Mouse (Mus musculus): ENCODE measurements around the gene Lifr. TPM values are rescaled to one million over a fixed set of nuclear protein-coding genes. Genes with fewer than 3 reads are reported as not detected.

The Lifr gene
- polyA plus RNA-seq, 1 experiment from 2014 or later = 31.4 TPM

DNA sequence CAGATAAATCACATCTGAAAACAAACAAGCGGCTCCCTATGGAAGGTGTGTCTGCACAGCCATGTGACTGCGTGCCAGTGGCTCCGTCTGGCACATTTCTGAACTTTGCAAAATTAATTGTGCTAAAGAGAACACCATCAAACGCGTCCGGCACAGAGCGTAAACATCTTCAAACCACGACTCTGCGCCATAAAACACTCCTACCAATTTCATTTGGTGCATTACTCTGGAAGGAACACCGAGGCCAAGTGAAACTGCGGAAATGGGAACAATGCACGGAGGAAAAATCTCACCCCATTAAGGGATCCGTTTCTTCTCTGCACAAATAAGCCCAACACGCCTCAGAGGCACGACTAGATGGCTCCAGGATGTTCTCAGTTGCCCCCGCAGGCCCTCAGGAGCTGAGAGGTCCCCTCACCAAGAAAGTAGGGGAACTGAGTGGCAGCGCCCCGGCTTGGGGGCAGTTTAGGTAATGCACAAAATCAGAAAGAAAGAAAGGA lies 38.3 kb downstream of the Lifr start:
- H3K4me2 ChIP-seq = peak overlapping the region; percentile 80

DNA sequence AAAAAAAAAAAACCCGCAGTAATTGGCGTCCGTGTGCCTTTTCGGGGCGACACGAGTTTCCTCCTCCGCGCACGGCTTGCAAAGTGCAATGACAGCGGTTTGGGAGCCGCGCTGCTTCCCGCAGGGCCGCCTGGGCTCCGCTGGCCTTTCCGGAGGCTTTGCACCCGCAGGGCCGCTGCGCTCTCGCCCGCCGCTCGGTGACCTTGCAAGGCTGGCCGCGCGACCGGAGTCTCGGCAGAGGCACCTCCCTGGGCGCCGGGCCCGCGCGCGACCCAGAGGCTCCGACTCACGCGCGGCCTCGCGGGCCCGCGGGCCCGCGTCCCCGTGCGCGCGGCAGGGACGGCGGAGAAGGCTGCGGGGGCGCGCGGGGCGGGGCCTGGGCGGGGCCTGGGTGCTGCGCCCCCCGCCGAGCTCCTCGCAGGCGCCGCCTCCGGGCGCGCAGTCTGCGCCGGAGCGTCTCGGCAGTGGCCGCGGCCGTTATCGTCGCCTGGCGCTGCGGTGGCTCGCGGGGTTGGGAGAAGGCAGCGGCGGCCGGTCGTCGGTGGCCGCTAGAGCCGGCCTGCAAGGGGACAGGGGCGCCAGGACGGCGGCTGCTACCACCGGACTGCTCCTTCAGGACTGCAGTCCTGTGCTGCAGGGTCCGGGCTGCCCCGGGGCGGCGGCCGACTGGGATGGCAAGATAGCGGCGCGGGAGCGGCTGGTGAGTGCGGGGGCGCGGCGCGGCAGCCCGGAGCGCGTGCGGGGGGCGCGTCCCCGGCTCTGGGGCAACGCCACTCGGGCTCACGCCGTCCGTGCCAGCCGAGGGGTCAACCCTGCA lies 38.9 kb downstream of the Lifr start:
- Histone ChIP-seq H3K4me3 (ENCODE audit: low read depth, low read length) (peak overlapping the region; percentile 87), H3K4me1 (ENCODE audit: control insufficient read depth, insufficient read depth, low read length) (peaks cover 12% of the 10 kb centered on the region), H3K4me2 (peak overlapping the region; percentile 80), H3K9ac (ENCODE audit: low read depth, low read length) (peak overlapping the region; percentile 91), H3K27ac (ENCODE audit: low read depth, low read length) (peak overlapping the region; percentile 91), H3K27me3 (ENCODE audit: control insufficient read depth, insufficient read depth, low read length) (no peaks in the 10 kb centered on the region), H3K9me3 (replicated peaks; ENCODE audit: control insufficient read depth, low read length) (no peaks in the 10 kb centered on the region), H3K36me3 (ENCODE audit: control insufficient read depth, insufficient read depth, low read length) (no peaks in the 10 kb centered on the region)
- under 1% methylated on average over 112 of the region's 116 CpGs for WGBS (ENCODE audit: insufficient replicate concordance)
- peak; percentile 90 for ATAC-seq (replicated peaks; ENCODE audit: insufficient number of reproducible peaks, low FRiP score, low TSS enrichment)

More for the DNA sequence above, 38.3 kb downstream of the Lifr start:
- H3K9ac ChIP-seq (ENCODE audit: low read depth, low read length) = peak overlapping the region; percentile 91
- 3% methylated on average over 18 of the region's 18 CpGs for WGBS (ENCODE audit: insufficient replicate concordance)
- no peak for ATAC-seq (replicated peaks; ENCODE audit: insufficient number of reproducible peaks, low FRiP score, low TSS enrichment)
- peaks cover 12% of the 10 kb centered on the region for H3K4me1 ChIP-seq (ENCODE audit: control insufficient read depth, insufficient read depth, low read length)
- H3K9me3 ChIP-seq (replicated peaks; ENCODE audit: control insufficient read depth, low read length) = no peaks in the 10 kb centered on the region
- H3K4me3 ChIP-seq (ENCODE audit: low read depth, low read length) = peak overlapping the region; percentile 87
- H3K27me3 ChIP-seq (ENCODE audit: control insufficient read depth, insufficient read depth, low read length) = no peaks in the 10 kb centered on the region
- peak overlapping the region; percentile 91 for H3K27ac ChIP-seq (ENCODE audit: low read depth, low read length)
- H3K36me3 ChIP-seq (ENCODE audit: control insufficient read depth, insufficient read depth, low read length) = no peaks in the 10 kb centered on the region

DNA sequence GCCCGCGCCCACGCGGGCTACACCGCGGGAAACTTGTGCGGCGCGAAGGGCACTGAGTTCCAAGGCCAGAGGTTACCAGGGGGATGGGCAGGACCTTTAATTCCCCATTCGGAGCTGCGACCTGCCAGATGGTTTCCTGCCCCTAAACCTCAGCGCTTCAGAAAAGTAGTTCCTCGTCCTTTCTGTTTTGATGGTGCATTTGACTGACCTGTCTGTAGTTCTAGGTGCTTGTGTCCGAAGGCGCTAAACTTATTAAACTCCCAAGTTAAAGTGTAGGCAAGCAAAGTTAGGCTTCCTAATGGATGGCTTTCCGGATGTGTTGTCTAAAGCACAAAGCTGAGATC lies 39.5 kb downstream of the Lifr start:
- peak; percentile 62 for ATAC-seq (replicated peaks; ENCODE audit: insufficient number of reproducible peaks, low FRiP score, low TSS enrichment)
- whole genome bisulfite sequencing (ENCODE audit: insufficient replicate concordance) = 0% methylated on average over 16 of the region's 16 CpGs
- H3K9ac ChIP-seq (ENCODE audit: low read depth, low read length) = peak overlapping the region; percentile 84
- peak overlapping the region; percentile 80 for H3K4me2 ChIP-seq
- no peaks in the 10 kb centered on the region for H3K9me3 ChIP-seq (replicated peaks; ENCODE audit: control insufficient read depth, low read length)
- no peaks in the 10 kb centered on the region for H3K36me3 ChIP-seq (ENCODE audit: control insufficient read depth, insufficient read depth, low read length)
- H3K27ac ChIP-seq (ENCODE audit: low read depth, low read length) = peak overlapping the region; percentile 89
- H3K4me1 ChIP-seq (ENCODE audit: control insufficient read depth, insufficient read depth, low read length) = peaks cover 15% of the 10 kb centered on the region
- no peaks in the 10 kb centered on the region for H3K27me3 ChIP-seq (ENCODE audit: control insufficient read depth, insufficient read depth, low read length)
- peak overlapping the region; percentile 87 for H3K4me3 ChIP-seq (ENCODE audit: low read depth, low read length)

DNA sequence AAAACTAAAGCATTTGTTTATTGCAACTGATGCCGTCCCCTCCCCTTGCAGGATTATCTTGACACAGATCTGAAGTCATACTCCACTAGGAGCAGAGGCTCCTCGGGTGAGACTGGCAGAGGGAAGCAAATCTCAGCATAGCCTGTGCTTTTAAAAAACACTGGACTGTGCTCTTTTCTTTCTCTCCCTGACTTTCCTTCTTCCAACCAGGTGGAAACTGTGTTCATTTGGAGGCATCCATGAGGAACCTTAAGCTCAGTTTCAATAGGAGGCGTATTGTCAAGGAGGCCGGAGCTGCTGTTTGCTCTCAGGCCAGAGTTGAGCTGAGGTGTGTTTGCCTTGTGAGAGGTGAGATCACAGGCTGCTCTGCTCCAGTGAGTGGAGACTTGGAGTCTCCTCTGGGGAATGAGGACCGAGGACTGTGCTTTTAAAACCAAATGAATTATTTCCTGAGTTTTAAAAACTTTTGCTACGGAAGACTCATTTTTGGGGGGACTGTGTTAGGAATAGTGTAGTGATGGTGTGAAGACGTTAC lies 40.3 kb downstream of the Lifr start:
- H3K4me2 ChIP-seq = peak overlapping the region; percentile 80
- H3K4me1 ChIP-seq (ENCODE audit: control insufficient read depth, insufficient read depth, low read length) = peaks cover 15% of the 10 kb centered on the region
- no peaks in the 10 kb centered on the region for H3K36me3 ChIP-seq (ENCODE audit: control insufficient read depth, insufficient read depth, low read length)
- no peaks in the 10 kb centered on the region for H3K9me3 ChIP-seq (replicated peaks; ENCODE audit: control insufficient read depth, low read length)
- no peak overlapping the region for H3K27ac ChIP-seq (ENCODE audit: low read depth, low read length)
- no peak for ATAC-seq (replicated peaks; ENCODE audit: insufficient number of reproducible peaks, low FRiP score, low TSS enrichment)
- H3K9ac ChIP-seq (ENCODE audit: low read depth, low read length) = no peak overlapping the region
- 28% methylated on average over 7 of the region's 7 CpGs for WGBS (ENCODE audit: insufficient replicate concordance)
- H3K4me3 ChIP-seq (ENCODE audit: low read depth, low read length) = peak overlapping the region; percentile 87
- H3K27me3 ChIP-seq (ENCODE audit: control insufficient read depth, insufficient read depth, low read length) = no peaks in the 10 kb centered on the region

DNA sequence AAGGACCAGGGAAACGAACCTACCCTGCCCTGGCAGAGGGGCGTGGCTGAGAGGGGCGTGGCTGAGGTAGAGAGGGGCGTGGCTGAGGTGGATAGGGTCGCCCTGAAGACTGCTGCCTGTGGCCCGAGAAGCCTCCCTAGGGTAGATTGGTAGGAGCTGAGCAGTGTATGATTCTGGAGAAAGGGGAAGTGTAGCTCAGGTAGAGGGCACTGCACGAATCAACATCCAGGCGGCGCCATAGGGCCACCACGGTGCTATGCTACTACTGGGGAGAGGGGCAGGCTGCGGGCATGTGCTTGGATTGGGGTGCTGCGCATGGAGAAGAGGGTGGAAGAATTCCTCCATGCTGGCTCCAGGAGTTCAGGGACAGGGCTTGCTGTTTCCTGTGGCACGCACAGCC lies 42.3 kb downstream of the Lifr start:
- H3K9me3 ChIP-seq (replicated peaks; ENCODE audit: control insufficient read depth, low read length) = no peaks in the 10 kb centered on the region
- no peak overlapping the region for H3K27ac ChIP-seq (ENCODE audit: low read depth, low read length)
- H3K27me3 ChIP-seq (ENCODE audit: control insufficient read depth, insufficient read depth, low read length) = no peaks in the 10 kb centered on the region
- no peak overlapping the region for H3K9ac ChIP-seq (ENCODE audit: low read depth, low read length)
- H3K36me3 ChIP-seq (ENCODE audit: control insufficient read depth, insufficient read depth, low read length) = no peaks in the 10 kb centered on the region
- H3K4me2 ChIP-seq = no peak overlapping the region
- no peak for ATAC-seq (replicated peaks; ENCODE audit: insufficient number of reproducible peaks, low FRiP score, low TSS enrichment)
- 54% methylated on average over 13 of the region's 13 CpGs for WGBS (ENCODE audit: insufficient replicate concordance)
- H3K4me3 ChIP-seq (ENCODE audit: low read depth, low read length) = no peak overlapping the region
- peaks cover 18% of the 10 kb centered on the region for H3K4me1 ChIP-seq (ENCODE audit: control insufficient read depth, insufficient read depth, low read length)

DNA sequence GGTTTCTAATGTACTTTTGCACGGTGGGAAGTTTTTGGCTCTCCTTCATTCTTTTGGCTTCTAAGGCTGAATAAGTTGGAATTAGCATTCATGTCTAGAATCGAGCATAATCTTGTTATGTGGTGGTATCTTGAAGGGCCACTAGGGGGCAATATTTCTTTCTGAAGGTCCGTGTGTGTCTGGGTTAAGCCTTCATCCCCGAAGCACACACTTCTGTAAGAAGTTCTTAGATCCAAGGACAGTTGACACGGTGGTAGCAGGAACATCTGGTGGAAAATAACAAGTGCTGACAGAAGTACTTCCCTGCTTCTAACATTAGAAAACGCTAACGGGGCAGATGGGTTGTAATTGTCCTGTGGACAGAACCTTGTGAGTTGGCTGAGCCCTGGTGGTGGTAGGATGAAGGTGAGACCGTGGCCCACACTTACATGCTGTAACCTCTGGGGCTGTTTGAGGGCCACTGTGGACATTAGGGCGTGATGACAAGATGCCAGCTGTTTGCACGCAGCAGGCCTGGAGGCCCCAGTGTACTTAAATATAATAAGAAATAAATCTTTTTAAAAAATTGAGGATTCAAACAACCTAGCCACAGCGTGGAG lies 44.1 kb downstream of the Lifr start:
- H3K4me1 ChIP-seq (ENCODE audit: control insufficient read depth, insufficient read depth, low read length) = peaks cover 19% of the 10 kb centered on the region
- 52% methylated on average over 11 of the region's 11 CpGs for WGBS (ENCODE audit: insufficient replicate concordance)
- H3K27me3 ChIP-seq (ENCODE audit: control insufficient read depth, insufficient read depth, low read length) = no peaks in the 10 kb centered on the region
- no peak overlapping the region for H3K4me3 ChIP-seq (ENCODE audit: low read depth, low read length)
- no peak overlapping the region for H3K27ac ChIP-seq (ENCODE audit: low read depth, low read length)
- no peaks in the 10 kb centered on the region for H3K36me3 ChIP-seq (ENCODE audit: control insufficient read depth, insufficient read depth, low read length)
- no peak overlapping the region for H3K4me2 ChIP-seq
- no peak for ATAC-seq (replicated peaks; ENCODE audit: insufficient number of reproducible peaks, low FRiP score, low TSS enrichment)
- no peak overlapping the region for H3K9ac ChIP-seq (ENCODE audit: low read depth, low read length)
- no peaks in the 10 kb centered on the region for H3K9me3 ChIP-seq (replicated peaks; ENCODE audit: control insufficient read depth, low read length)

DNA sequence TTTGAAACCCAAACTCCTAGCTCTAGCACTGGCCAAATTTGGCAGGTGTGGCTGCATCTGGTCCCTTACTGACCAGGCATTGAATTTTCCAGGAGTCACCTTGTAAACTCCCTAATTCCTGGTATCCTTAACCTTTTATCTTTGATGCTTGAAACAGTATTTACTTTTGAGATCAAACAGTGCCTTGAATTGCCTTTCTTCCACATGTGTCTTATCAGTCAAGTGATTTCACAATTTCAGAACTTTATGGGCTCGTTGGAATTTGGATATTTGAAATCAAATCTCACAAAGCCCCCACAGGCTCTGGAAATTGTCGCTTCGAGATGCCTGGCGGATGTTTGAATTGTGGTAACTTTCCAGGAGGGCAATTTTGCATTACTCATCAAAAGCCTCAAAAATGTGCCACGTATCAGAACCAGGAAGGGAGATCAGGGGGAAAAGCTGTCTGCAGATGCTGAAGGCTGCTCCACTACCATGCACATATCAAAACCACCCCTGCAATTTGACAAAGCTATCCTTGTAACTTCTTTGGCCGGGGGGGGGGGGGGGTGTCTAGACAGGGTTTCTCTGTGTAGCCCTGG lies 45.7 kb downstream of the Lifr start:
- H3K4me1 ChIP-seq (ENCODE audit: control insufficient read depth, insufficient read depth, low read length) = peaks cover 16% of the 10 kb centered on the region
- no peaks in the 10 kb centered on the region for H3K36me3 ChIP-seq (ENCODE audit: control insufficient read depth, insufficient read depth, low read length)
- no peak overlapping the region for H3K4me3 ChIP-seq (ENCODE audit: low read depth, low read length)
- no peaks in the 10 kb centered on the region for H3K9me3 ChIP-seq (replicated peaks; ENCODE audit: control insufficient read depth, low read length)
- WGBS (ENCODE audit: insufficient replicate concordance) = 75% methylated on average over 6 of the region's 6 CpGs
- no peak overlapping the region for H3K9ac ChIP-seq (ENCODE audit: low read depth, low read length)
- no peak overlapping the region for H3K27ac ChIP-seq (ENCODE audit: low read depth, low read length)
- H3K4me2 ChIP-seq = no peak overlapping the region
- ATAC-seq (replicated peaks; ENCODE audit: insufficient number of reproducible peaks, low FRiP score, low TSS enrichment) = no peak
- H3K27me3 ChIP-seq (ENCODE audit: control insufficient read depth, insufficient read depth, low read length) = no peaks in the 10 kb centered on the region

DNA sequence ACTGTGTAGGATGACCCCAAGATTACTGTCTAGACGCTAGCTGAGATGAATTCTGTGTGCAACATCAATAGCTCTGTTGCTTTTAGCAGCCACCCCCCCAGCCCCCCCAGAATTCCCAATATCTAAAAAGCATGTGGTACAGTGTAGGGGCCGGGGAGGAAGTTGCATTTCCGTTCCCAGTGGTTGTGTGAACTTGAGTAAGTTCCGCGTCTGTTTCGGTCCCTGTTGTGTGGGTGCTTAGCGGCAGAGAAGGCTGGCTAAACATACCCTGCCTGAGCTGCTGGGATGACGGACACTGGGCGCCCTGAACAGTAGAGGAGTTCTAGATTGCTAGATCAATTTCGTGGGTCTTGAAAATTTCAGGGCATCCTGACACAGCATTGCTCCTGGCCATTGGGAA lies 46.5 kb downstream of the Lifr start:
- ATAC-seq (replicated peaks; ENCODE audit: insufficient number of reproducible peaks, low FRiP score, low TSS enrichment) = no peak
- H3K27me3 ChIP-seq (ENCODE audit: control insufficient read depth, insufficient read depth, low read length) = no peaks in the 10 kb centered on the region
- no peaks in the 10 kb centered on the region for H3K36me3 ChIP-seq (ENCODE audit: control insufficient read depth, insufficient read depth, low read length)
- H3K4me2 ChIP-seq = no peak overlapping the region
- no peak overlapping the region for H3K9ac ChIP-seq (ENCODE audit: low read depth, low read length)
- H3K9me3 ChIP-seq (replicated peaks; ENCODE audit: control insufficient read depth, low read length) = no peaks in the 10 kb centered on the region
- H3K27ac ChIP-seq (ENCODE audit: low read depth, low read length) = no peak overlapping the region
- H3K4me3 ChIP-seq (ENCODE audit: low read depth, low read length) = no peak overlapping the region
- H3K4me1 ChIP-seq (ENCODE audit: control insufficient read depth, insufficient read depth, low read length) = peaks cover 15% of the 10 kb centered on the region
- WGBS (ENCODE audit: insufficient replicate concordance) = 74% methylated on average over 10 of the region's 10 CpGs
